Mouse (Mus musculus): ENCODE measurements around the gene Mdm2.
A peak's percentile ranks its signal among the peaks of the same experiment; 100 is the strongest.
"Not testable (repeated sequence)": the region's sequence is repeated elsewhere in the genome, so short reads cannot be mapped to it uniquely, and the experiment has no call there.

The Mdm2 gene

DNA sequence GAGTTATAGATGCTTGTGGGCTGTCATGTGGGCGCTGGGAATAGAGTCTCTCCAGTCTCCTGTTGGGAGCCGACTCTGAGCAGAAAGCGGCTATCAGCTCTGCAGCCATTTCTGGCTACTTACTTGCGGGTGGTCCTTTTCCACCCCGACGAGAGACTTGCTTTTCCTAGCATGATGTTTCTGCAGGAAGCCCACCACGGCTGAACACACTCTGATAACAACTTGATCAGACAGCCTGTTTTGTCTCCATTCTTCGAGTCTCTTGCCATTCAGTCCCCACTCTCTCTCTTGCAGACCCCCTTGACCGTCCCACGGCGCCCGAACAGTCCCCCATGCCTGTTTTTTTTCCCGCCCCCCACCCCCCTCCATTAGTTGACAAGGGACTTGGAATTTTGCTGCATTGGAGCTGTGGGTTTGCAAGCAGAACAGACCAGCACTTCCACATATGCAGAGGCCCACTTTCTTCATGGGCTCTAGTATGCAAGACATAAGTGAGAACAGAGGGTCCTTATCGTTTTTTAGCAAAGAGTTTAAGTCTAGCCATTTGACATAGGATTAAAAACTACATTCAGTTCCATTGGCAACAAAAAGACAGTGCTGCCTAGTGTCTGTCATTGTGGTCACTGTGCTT, 22.5 kb upstream of the Mdm2 start:
- DNase-seq (ENCODE audit: low spot score): no peak

DNA sequence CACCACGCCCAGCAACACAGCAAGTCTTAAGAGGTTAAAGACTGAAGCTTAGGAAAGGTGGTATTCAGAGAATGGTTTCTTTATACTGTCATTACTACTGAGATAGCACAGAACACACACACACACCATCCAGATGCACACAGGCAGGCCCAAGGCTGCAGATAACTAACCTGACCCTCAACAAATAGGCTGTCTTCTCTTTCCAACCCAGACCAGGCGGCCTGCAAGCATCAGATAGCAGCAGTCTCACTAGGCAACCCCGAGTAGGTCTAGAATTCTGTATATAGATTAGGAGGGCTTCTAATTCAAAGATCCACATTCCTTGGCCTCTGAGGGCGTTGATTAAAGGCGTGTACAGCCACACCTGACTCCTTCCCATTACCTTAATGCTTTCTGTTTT, 21.6 kb upstream of the Mdm2 start:
- DNase-seq (ENCODE audit: low spot score): no peak

DNA sequence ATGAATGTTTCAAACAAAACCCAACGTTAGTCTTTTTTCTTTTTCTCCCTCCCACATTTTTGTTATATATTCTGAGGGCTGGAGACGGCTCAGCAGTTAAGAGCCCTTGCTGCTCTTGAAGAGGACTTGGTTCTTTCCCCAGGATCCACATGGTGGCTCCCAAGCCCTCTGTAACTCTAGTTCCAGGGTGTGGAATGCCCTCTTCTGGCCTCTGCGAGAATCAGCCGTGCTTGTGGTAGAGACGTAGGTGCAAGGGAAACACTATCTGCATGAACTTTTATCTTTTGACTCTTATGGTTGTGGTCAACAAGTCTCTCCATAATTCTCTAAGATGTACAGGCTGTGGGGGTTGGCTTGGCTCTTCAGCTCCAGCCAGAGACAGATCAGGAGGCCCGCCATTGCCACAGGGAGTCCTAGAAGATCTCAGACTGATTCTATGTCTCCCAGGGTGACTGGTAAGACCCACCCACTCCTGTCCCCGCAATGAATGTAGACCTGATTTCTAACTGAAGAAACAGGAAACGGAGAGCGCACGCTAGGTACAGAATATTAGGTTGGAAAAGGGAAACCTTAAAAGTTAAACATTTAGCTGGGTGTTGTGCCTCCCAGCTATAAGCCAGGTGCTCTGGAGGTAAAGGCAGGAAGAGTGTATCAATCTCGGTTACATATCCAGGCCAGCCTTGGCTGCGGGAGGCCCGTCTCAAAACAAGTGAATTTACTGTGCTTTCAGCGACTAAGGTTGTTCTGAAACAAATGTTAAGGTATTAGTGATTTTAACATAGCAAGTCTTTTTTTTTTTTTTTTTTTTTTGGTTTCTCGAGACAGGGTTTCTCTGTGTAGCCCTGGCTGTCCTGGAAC, 20.9 kb upstream of the Mdm2 start:
- DNase-seq (ENCODE audit: low spot score): peak; percentile 75

DNA sequence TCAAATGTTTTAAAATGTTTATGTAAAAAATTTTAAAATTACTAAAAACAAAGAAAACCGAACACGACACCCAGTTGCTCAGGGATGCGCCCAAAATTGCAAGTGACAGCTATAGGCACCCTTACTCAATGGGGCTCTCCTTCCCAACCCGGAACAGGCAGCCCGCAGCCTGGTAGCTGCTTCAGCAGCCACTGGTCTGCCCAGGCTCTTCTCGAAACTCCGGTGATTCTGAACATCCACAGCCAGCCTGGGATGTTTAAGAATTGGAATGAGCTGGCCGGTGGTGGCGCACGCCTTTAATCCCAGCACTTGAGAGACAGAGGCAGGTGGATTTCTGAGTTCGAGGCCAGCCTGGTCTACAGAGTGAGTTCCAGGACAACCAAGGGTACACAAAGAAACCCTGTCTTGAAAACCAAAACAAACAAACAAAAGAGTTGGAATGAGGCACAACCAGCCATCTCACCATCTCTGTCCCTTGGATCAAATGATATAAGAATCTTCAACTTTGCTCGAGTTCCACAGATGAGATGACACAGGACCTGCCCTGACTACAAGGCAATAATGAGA, 20.2 kb upstream of the Mdm2 start:
- no peak for DNase-seq (ENCODE audit: low spot score)

DNA sequence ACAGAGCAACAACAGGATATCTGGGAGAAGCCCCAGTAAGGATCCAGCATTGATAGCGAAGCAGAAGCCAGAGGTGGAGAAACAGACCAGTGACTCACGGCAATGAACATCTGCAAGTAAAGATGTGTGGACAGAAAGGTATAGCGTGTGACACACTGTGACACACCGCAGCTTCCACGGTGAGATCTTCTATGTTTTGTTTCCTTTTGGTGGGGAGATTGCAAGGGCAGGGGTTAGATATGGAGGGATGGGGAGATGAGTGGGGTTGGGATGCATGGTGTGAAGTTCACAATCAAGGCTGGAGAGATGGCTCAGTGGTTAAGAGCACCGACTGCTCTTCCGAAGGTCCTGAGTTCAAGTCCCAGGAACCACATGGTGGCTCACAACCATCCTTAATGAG, 19.6 kb upstream of the Mdm2 start:
- no peak for DNase-seq (ENCODE audit: low spot score)

DNA sequence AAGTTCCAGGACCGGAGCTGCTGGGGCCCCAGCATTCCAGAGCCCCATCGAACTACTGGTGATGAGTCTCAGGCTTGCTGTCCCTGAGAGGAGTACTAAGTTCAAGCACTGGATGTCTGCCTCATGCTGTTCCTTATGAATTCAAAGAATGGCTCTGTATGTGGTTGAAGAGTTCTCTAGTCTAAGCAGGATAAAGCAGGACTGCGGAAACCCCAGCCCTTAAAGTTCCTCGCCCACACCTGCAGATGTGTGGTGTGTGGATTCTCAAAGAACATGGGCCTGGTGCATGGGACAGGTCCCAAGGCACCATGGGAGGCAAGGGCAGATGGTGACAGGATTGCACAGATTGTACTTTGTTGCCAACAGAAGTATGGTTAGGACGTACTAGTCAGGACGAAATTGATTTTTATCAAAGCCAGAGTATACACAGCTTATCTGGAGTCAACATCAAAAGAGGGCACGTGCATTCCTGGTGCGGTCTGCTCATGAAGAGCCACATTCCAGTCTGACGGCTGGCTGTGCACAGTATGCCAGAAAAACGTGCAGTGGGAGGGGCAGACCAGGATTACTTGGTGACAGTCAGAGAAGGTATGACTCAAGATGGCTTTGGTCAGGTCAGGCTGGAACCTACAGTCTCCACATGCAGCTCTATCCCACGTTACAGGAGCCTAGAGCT, 18.7 kb upstream of the Mdm2 start:
- DNase-seq (ENCODE audit: low spot score): no peak

DNA sequence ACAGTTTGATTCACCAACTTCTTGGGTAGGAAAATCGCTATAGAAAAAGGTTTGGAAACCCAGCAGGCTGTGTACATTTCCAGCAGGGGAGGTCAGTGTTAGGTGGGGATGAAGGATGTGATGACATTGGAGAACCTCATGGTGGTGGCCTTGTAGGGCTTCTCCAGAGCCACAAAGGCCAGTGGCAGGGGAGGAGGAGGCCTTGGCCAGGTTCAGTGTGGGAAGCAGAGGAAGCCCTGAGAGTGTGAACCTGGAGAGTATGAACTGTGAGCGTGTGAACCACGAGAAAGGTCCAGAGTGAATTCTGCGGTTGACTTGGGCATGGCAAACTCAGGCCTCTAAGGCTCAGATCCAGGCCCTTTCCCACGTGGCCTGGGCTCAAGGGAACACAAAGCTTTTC, 18.0 kb upstream of the Mdm2 start:
- DNase-seq (ENCODE audit: low spot score): no peak

DNA sequence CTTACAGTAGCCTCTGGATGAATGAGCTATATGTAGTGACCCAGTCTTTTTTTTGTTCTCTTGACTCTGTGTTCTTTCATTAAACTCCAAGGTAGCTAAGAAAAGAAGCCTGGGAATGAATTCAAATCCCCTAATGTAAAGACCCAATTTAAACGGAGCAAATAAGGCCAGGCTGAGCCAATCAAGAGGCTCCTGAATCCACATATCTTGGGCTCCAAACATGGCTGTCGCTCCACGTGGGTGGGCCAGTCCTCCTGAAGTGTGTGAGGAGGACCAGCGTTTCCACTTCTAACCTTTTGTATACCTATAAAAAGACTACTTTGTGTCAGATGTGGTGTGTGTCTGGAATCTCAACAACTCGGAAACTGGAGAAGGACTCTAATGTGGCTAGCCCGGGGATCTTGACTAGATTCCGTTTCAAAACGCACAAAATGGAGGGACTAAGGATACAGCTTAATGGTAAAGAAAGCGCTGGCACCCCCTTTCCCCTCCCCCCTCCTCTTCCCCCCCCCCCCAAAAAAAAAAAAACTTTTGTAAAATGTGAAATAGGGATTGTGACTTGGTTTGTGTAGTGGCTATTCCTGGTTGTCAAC, 17.1 kb upstream of the Mdm2 start:
- no peak for DNase-seq (ENCODE audit: low spot score)

DNA sequence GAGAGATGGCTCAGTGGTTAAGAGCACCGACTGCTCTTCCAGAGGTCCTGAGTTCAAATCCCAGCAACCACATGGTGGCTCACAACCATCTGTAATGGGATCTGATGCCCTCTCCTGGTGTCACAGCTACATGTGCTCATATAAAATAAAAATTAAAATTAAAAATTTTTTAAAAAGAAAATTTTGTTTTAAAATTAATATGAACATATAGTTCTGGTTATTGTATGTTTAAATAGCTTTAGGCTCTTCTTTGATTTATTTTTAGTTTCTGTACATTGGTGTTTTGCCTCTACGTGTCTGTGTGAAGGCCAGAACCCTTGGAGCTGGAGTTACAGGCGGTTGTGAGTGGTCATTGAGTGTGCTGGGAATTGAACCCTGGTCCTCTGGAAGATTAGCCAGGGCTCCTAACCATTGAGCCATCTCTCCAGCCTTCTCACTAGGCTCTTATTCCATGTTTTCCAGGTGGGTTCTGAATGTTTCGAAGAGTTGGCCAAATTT, 16.4 kb upstream of the Mdm2 start:
- no peak for DNase-seq (ENCODE audit: low spot score)

DNA sequence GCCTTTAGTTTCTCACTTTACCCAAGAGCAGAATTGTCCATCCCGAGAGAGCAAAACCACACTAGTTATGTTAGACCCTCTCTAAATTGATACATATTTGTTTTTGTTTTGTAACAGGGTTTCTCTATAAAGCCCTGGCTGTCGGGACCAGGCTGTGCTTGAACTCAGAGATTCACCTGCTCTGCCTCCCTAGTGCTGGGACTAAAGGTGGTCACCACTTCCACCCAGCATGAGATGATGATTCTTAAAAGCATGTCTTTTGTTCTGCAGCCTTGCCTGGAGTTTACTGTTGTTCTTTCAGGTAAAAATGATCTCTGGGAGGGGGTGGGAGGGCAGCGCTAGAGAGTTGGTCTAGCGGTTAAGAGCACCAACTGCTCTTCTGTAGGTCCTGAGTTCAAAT, 15.8 kb upstream of the Mdm2 start:
- DNase-seq (ENCODE audit: low spot score): no peak

DNA sequence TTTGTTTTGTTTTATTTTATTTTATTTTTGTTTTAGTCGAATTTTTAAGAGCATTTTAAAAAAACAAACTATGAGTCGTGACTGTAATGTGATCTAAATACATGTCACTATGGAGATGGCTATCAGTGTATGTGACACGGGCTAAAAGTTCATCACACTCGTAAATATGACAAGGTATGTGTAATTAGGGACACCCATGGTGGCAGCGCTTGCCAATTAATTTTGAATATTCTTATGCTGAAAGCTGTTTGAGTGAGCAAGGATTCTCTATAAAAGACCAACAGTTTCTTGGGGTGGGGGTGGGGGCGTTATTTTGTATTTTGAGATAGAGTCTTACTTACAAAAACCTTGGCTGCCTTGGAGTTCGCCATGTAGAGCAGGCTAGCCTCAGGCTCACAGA, 15.1 kb upstream of the Mdm2 start:
- DNase-seq (ENCODE audit: low spot score): no peak

DNA sequence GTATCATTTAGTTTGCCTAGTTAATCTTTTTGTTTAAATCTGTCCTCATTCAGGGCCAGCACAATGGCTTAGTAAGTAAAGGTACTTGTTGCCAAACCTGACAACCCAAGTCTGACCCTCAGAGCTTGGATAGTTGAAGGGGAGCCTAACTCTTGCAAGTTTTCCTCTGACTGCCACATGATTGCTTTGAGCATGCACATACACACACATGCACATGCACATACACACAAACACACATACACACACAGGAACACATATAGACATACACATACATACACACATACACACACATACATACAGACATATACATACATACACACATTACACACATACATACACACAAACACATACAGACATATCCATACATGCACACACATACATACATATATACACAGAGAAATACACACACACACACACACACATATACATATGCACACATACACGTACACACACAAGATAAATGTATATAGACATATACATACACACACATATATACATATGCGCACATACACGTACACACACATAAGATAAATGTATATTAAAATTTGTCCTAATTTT, 14.3 kb upstream of the Mdm2 start:
- DNase-seq (ENCODE audit: low spot score): no peak

DNA sequence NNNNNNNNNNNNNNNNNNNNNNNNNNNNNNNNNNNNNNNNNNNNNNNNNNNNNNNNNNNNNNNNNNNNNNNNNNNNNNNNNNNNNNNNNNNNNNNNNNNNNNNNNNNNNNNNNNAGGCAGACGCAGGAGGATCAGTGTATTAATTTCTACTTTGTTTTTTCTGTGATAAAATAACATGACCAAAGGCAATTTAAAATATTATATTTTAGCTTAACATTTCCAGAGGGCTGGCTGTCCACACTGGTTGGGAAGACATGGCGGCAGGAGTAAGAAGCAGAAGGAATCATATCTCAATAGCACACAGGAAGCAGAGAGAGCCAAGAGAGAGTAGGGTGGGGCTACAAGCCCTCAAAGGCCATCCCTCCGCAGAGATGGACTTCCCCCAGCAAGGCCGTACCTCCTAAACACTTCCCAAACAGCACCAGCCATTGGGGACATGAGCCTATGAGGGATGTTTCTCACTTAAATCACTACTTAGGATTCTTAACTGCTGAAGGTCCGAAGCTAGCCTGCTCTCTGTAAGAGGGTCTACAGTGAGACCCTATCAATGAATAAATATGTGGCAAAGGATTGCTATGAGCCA, 13.7 kb upstream of the Mdm2 start:
- no peak for DNase-seq (ENCODE audit: low spot score)

DNA sequence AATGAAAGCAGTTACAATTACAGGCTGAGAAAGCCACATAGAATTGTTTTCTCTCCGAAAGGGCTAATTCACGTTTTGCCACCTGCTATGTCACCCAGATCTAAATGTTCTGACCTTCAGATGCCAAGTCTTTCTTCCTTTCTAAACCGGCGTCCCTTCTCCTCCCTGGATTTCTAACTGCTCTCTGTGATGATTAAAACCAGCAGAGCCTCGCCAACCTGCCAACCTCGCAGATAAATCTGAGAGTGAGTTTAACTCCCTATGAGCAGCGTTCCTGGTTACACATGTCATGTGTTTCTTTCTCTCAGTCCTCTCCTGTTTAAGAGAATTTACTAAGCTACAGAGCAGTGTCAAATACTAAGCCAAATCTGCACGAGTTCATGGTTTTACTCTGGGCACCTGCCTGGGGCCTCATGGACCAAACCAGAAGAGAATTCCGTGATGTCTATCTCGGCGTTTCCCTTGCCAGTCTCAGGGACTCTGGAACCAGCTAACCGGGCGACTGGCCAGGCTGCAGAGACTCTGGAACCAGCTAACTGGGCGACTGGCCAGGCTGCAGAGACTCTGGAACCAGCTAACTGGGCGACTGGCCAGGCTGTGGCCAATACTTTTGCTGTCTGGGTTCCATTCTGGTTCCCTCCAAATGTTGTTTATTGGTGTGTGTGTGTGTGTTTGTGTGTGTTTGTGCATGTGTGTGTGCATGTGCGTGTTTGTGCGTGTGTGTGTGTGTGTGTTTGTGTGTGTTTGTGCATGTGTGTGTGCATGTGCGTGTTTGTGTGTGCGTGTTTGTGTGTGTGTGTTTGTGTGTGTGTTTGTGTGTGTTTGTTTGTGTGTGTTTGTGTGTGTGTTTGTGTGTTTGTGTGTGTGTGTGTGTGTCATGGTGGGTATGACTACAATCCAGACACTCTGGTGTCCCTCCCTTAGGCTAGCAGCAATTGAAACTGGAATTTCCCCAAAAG, 7.9 kb upstream of the Mdm2 start:
- peak; percentile 93 for DNase-seq (ENCODE audit: low spot score)

DNA sequence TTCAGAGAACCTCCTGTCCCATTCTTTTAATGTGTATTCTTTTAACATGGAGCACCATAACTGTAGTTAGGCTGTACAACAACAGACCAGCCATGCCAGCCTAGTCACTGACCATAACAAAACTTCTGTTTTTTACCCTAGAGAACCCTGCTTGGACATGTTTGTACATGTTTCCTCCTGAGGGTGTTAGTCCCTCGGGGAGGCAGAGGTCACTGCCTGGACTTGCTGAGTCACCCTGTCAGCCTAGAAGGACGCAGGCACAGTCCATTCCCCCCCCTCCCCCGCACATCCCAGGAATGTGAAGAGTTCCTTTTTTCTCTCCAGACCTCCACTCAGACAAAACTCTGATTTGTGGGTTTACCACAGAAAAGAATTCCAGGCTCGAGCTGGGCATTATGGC, 7.0 kb upstream of the Mdm2 start:
- peak; percentile 89 for DNase-seq (ENCODE audit: low spot score)

DNA sequence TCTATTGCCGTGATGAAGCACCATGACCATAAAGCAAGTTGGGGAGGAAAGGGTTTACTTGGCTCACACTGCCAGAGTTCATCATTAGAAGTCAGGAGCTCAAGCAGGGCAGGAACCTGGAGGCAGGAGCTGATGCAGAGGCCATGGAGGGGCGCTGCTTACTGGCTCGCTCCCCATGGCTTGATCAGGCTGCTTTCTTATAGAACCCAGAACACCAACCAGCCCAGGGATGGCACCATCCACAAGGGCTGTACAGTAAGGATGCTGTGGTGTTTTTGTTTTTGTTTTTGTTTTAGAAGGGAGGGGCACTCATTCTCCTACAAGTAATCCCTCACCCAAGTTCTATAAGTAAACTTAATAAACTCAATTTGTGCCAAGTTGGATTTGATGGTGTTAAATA, 6.1 kb upstream of the Mdm2 start:
- no peak for DNase-seq (ENCODE audit: low spot score)

DNA sequence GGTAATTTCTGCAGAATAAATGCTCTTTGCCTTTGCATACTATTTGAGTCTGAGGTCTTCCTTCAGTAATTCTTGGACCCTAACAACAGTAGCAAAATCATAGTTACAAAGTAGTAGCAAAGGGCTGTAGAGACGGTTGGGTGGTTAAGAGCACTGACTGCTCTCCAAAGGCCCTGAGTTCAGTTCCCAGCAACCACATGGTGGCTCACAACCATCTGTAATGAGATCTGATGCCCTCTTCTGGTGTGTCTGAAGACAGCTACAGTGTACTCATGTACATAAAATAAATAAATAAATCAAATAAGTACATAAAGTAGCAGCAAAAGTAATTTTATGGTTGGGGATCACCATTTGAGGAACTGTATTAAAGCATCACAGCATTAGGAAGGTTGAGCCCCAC, 5.1 kb upstream of the Mdm2 start:
- not testable (repeated sequence) for DNase-seq (ENCODE audit: low spot score)

DNA sequence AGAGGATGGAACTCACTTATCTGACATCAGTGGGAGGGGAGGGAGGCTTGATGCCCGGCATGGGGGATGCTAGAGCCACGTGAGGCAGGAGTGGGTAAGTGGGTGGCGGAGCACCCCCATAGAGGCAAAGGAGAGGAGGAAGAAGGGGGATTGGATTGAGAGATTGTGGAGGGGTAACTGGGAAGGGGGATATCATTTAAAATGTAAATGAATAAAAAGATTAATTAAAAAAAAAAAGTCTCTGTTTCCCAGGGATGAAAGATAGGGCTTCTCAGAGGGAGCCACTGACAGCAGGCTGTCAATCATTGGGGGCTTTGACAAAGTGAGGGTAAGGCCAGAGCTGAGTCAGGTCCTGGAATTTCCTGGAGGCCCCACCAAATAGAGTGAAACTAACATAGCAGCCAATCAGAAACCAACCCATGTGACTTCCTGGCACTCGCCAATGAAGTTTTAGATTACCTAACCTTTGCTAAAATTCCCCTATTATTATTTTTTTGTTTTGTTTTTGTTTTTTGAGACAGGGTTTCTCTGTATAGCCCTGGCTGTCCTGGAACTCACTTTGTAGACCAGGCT, 4.5 kb upstream of the Mdm2 start:
- DNase-seq (ENCODE audit: low spot score): no peak

DNA sequence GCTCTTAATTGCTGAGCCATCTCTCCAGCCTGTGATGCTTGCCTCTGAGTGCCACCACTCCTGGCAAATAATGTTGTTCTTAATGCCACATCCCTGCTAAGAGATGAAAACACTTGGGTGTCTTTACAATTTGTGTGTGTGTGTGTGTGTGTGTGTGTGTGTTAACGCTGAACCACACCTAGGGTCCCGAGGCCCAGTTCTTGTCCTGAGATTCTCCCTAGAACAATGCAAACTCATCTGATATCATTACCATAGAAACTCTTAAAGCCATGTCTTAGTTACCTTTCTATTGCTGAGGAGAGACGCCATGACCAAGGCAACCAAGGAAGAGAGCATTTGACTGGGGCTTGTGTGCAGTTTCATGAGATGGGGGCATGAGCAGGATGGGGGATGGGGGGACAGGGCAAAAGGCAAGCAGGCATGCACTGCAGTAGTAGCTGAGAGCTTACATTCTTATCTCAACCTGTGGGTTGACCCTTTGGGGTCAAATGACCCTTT, 3.5 kb upstream of the Mdm2 start:
- no peak for DNase-seq (ENCODE audit: low spot score)

DNA sequence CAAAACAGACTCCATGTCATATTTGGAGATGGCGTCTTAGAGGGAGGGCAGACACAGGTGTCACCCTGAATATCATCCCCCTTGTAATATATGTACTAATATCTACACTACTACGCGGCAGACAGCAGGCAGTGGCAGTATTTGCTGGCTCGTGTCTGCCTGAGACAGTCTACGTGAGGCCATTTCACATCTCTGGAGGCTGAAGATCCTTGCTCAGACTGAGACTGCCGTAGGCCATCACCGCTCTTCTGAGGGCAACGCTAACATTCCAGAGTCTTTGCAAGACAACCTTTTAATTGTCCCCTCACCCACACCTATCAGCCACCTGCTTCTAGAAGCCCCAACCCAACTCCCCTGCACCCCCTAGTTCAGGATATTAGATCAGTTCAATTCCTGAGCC, 2.9 kb upstream of the Mdm2 start:
- DNase-seq (ENCODE audit: low spot score): no peak

Measured in MN1 (cell line).